ENCODE assay signal across 30 mouse cellular contexts in genomic region chr14:13197330-13197892, GRCm38 (mm10).
A peak's percentile ranks its signal among the peaks of the same experiment; 100 is the strongest.
DNase-seq lines count a peak whose midpoint lies in the region; ATAC-seq and TF ChIP-seq lines count a peak whose summit lies in the region.
"Had no signal": no experiment of that assay in that cellular context is flagged by ENCODE, and none has a peak within 500 bp of the region (broad histone marks: within the 10 kb centered on the region; RNA-seq: fewer than 3 reads in every experiment).

No protein-coding gene starts in this region.

- peak; percentile 13 for DNase-seq in liver, postnatal 0 days
- peak; percentile 6 for DNase-seq in brain, embryonic 14.5 days (ENCODE audit: low read depth)
- DNase-seq in gastrocnemius, postnatal 14 days: no peak
- DNase-seq in ovary, postnatal 10 days (ENCODE audit: low spot score): no peak
- DNase-seq: adrenal gland, postnatal 25 days; B cell, adult 2 months; cerebellum, adult 2 months; cerebellum, postnatal 14 days; gastrocnemius, postnatal 25 days; heart, adult 11 months; kidney, adult 18-20 months; kidney, postnatal 25 days; layer of hippocampus, postnatal 36 days; right cerebral cortex, postnatal 25 days; thymus, adult 2 months; thymus, postnatal 4 days had no signal

- H3K36me3 ChIP-seq in liver, postnatal 0 days (replicated peaks; ENCODE audit: insufficient read depth, low read length): no peaks in the 10 kb centered on the region
- H3K36me3 ChIP-seq in liver, embryonic 12.5 days: no peaks in the 10 kb centered on the region
- H3K36me3 ChIP-seq in hindbrain, embryonic 12.5 days: no peaks in the 10 kb centered on the region
- H3K36me3 ChIP-seq in midbrain, embryonic 13.5 days: no peaks in the 10 kb centered on the region
- H3K36me3 ChIP-seq: embryonic facial prominence, embryonic 10.5 days; embryonic facial prominence, embryonic 15.5 days; heart, embryonic 10.5 days; heart, embryonic 15.5 days; kidney, embryonic 15.5 days; limb, embryonic 10.5 days; limb, embryonic 15.5 days; lung, embryonic 15.5 days; neural tube, embryonic 15.5 days had no signal

- H3K4me2 ChIP-seq in liver, postnatal 0 days (ENCODE audit: low read depth, low read length): no peak overlapping the region
- no peak overlapping the region for H3K4me2 ChIP-seq in liver, embryonic 12.5 days
- no peak overlapping the region for H3K4me2 ChIP-seq in hindbrain, embryonic 12.5 days (replicated peaks)
- H3K4me2 ChIP-seq in midbrain, embryonic 13.5 days (replicated peaks): no peak overlapping the region
- H3K4me2 ChIP-seq: embryonic facial prominence, embryonic 15.5 days; forebrain, embryonic 13.5 days; heart, embryonic 15.5 days; kidney, embryonic 15.5 days; limb, embryonic 15.5 days; lung, embryonic 15.5 days; neural tube, embryonic 15.5 days had no signal

- no peaks in the 10 kb centered on the region for H3K9me3 ChIP-seq in liver, postnatal 0 days (ENCODE audit: low read length)
- H3K9me3 ChIP-seq in liver, embryonic 12.5 days (replicated peaks): no peaks in the 10 kb centered on the region
- no peaks in the 10 kb centered on the region for H3K9me3 ChIP-seq in hindbrain, embryonic 12.5 days (replicated peaks)
- no peaks in the 10 kb centered on the region for H3K9me3 ChIP-seq in midbrain, embryonic 13.5 days
- H3K9me3 ChIP-seq: embryonic facial prominence, embryonic 10.5 days; embryonic facial prominence, embryonic 15.5 days; forebrain, embryonic 13.5 days; heart, embryonic 10.5 days; heart, embryonic 15.5 days; kidney, embryonic 15.5 days; limb, embryonic 10.5 days; limb, embryonic 15.5 days; lung, embryonic 15.5 days; neural tube, embryonic 15.5 days had no signal

- H3K27ac ChIP-seq in liver, postnatal 0 days (ENCODE audit: low read depth): no peak overlapping the region
- H3K27ac ChIP-seq in liver, embryonic 12.5 days: no peak overlapping the region
- H3K27ac ChIP-seq in hindbrain, embryonic 12.5 days: no peak overlapping the region
- H3K27ac ChIP-seq in midbrain, embryonic 13.5 days: no peak overlapping the region
- H3K27ac ChIP-seq: embryonic facial prominence, embryonic 10.5 days; embryonic facial prominence, embryonic 15.5 days; forebrain, embryonic 13.5 days; heart, embryonic 10.5 days; heart, embryonic 15.5 days; kidney, embryonic 15.5 days; limb, embryonic 10.5 days; limb, embryonic 15.5 days; liver, embryonic 14.5 days; lung, embryonic 15.5 days; neural tube, embryonic 15.5 days had no signal

- ATAC-seq in liver, postnatal 0 days: 0 out of 2 replicates have a peak, but pooled peaks have one; percentile 27
- ATAC-seq in liver, embryonic 12.5 days: no peak
- peak; percentile 58; the same call in 1 of the 2 replicates for ATAC-seq in hindbrain, embryonic 12.5 days (ENCODE audit: low FRiP score)
- ATAC-seq in midbrain, embryonic 13.5 days: peak; percentile 73

- TF ChIP-seq EP300 in liver, postnatal 0 days (IDR thresholded peaks at IDR 0.05; ENCODE audit: low read depth): no peak

- no peaks in the 10 kb centered on the region for H3K4me1 ChIP-seq in liver, postnatal 0 days (ENCODE audit: insufficient read depth)
- H3K4me1 ChIP-seq in liver, embryonic 12.5 days: no peaks in the 10 kb centered on the region
- H3K4me1 ChIP-seq in hindbrain, embryonic 12.5 days: no peaks in the 10 kb centered on the region
- no peaks in the 10 kb centered on the region for H3K4me1 ChIP-seq in midbrain, embryonic 13.5 days (replicated peaks)
- H3K4me1 ChIP-seq: embryonic facial prominence, embryonic 10.5 days; embryonic facial prominence, embryonic 15.5 days; forebrain, embryonic 13.5 days; heart, embryonic 10.5 days; heart, embryonic 15.5 days; kidney, embryonic 15.5 days; limb, embryonic 10.5 days; limb, embryonic 15.5 days; lung, embryonic 15.5 days; neural tube, embryonic 15.5 days had no signal

- 45% methylated on average over 3 of the region's 3 CpGs for WGBS in liver, postnatal 0 days (ENCODE audit: insufficient replicate concordance)
- 43% methylated on average over 3 of the region's 3 CpGs for WGBS in liver, embryonic 12.5 days (ENCODE audit: insufficient replicate concordance)
- WGBS in hindbrain, embryonic 12.5 days: 57% methylated on average over 3 of the region's 3 CpGs
- 55% methylated on average over 3 of the region's 3 CpGs for WGBS in midbrain, embryonic 13.5 days

- no peaks in the 10 kb centered on the region for H3K27me3 ChIP-seq in liver, postnatal 0 days (ENCODE audit: insufficient read depth, low read length)
- H3K27me3 ChIP-seq in liver, embryonic 12.5 days (replicated peaks): no peaks in the 10 kb centered on the region
- no peaks in the 10 kb centered on the region for H3K27me3 ChIP-seq in hindbrain, embryonic 12.5 days
- no peaks in the 10 kb centered on the region for H3K27me3 ChIP-seq in midbrain, embryonic 13.5 days
- H3K27me3 ChIP-seq: embryonic facial prominence, embryonic 15.5 days; forebrain, embryonic 13.5 days; heart, embryonic 15.5 days; kidney, embryonic 15.5 days; limb, embryonic 15.5 days; lung, embryonic 15.5 days; neural tube, embryonic 15.5 days had no signal

- H3K4me3 ChIP-seq in liver, postnatal 0 days (ENCODE audit: low read depth, low read length): no peak overlapping the region
- no peak overlapping the region for H3K4me3 ChIP-seq in liver, embryonic 12.5 days
- H3K4me3 ChIP-seq in hindbrain, embryonic 12.5 days: no peak overlapping the region
- no peak overlapping the region for H3K4me3 ChIP-seq in midbrain, embryonic 13.5 days (replicated peaks)
- H3K4me3 ChIP-seq: embryonic facial prominence, embryonic 10.5 days; embryonic facial prominence, embryonic 15.5 days; forebrain, embryonic 13.5 days; heart, embryonic 10.5 days; heart, embryonic 15.5 days; kidney, embryonic 15.5 days; limb, embryonic 10.5 days; limb, embryonic 15.5 days; lung, embryonic 15.5 days; neural tube, embryonic 15.5 days had no signal

- intact Hi-C loops in gastrocnemius, postnatal 14 days (cut with DNase I; ENCODE audit: low total_unique reads): no loop called here

- no peak overlapping the region for H3K9ac ChIP-seq in liver, postnatal 0 days (replicated peaks)
- H3K9ac ChIP-seq in liver, embryonic 12.5 days: no peak overlapping the region
- H3K9ac ChIP-seq in hindbrain, embryonic 12.5 days: no peak overlapping the region
- no peak overlapping the region for H3K9ac ChIP-seq in midbrain, embryonic 13.5 days (replicated peaks)
- H3K9ac ChIP-seq: embryonic facial prominence, embryonic 15.5 days; forebrain, embryonic 13.5 days; heart, embryonic 15.5 days; kidney, embryonic 15.5 days; limb, embryonic 15.5 days; liver, embryonic 14.5 days; lung, embryonic 15.5 days; neural tube, embryonic 15.5 days had no signal

- TF ChIP-seq CTCF in liver, postnatal 0 days (IDR thresholded peaks at IDR 0.05; ENCODE audit: low read depth): no peak
- TF ChIP-seq CTCF in brain, embryonic 14.5 days (IDR thresholded peaks at IDR 0.05; ENCODE audit: borderline replicate concordance, extremely low read depth, insufficient read depth, insufficient read length): no peak

- no peak for TF ChIP-seq POLR2A in brain, embryonic 14.5 days (IDR thresholded peaks at IDR 0.05; ENCODE audit: borderline replicate concordance, extremely low read depth, insufficient read depth, insufficient read length, poor library complexity, severe bottlenecking)

Comparison
In these comparisons a context has a peak if more than half of its experiments do, and no peak if none do; other contexts are left out.
1. DNase-seq: peak in liver, postnatal 0 days (single experiment) and brain, embryonic 14.5 days (single experiment); none in gastrocnemius, postnatal 14 days (single experiment) and ovary, postnatal 10 days (single experiment).